Mouse (Mus musculus) kidney, postnatal 14 days (tissue): ENCODE data around the gene Gm13290.
A peak's percentile ranks its signal among the peaks of the same experiment; 100 is the strongest.
"Not testable (repeated sequence)": the region's sequence is repeated elsewhere in the genome, so short reads cannot be mapped to it uniquely, and the experiment has no call there.

ENCODE experiments used
- DNase-seq: peaks from one replicate; pipeline ENCODE4 v3.0.0; 2022; ENCODE audit warnings: mixed read lengths

Gene Gm13290

DNA sequence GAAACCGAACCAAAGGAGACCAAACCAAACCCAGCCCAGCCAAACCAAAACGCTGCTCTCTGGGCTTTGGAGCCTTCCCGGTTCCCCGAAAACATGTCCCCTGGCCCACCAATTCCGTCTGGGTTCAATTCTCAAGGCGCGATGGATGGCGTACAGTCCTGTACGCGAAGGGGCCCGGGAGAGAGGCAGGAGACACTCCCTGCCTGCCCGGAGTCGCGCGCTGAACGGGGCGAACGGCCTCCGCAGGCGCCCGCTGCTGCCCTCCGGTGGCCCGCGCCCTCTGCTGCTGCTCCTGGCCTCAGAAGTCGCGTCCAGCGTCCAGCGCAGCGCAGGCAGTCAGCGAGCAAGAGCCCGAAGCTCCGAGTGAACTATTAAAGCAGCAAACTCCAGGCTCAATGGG, at the start of gene Gm13290:
Gene Gm13290, plus strand, starts transcription at position 301 of the 400 bp plus-strand sequence.
- DNase-seq: not testable (repeated sequence)

DNA sequence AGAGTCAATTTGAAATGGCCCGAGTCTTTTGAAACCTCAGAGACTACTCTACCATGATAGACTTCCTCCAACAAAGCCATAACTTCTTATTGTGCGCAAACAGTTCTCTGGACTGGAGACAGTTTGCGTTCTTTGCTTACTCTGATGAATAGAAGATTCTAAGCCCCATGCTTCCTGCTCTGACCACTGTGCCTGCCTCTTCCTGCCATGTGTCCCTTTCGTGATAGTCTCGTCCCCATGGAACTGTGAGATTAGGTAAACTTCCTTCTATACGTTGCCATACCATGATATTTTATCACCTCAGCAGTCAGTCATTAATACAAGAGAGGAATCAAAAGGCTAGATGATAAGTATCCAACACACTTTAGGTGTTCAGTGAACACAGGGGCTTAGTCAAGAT, 46.9 kb upstream of the Gm13290 start:
- DNase-seq: no peak

DNA sequence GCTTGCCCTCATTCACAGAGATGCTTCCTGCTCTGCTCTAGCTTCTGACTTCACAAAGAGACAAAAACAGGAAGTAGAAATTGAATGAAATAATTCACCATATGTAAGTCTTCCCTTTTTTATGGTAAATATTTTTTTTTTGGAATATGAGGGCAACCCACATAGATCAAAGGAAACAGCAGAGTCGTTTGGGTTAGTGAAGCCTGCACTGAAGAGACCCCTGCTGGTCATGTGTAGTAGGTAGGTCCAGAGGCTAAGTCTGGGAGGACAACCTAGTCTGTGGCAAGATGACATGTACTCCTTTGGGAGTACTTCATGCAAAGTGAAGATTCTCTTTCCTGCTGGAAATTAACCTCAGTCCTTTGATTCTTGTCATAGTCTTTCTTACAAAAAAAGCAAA, 46.3 kb upstream of the Gm13290 start:
- peak; percentile 58 for DNase-seq

DNA sequence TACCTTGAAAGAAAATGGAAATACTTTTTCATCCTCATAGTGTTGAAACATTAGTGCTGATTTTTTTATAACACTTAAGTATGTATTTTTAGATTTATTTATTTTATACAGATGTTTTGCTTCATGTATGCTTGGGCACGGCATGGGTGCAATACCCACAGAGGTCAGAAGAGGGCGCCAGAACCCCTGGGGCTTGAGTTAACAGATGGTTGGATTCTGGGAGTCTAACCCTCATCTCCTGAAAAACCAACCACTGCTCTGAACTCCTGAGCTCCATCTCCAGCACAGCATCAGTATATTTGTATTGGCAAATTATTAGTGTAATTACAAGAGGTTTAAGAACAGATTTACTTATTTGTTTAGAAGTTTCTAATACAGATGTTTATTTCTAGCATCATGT, 35.2 kb upstream of the Gm13290 start:
- DNase-seq: peak; percentile 71

DNA sequence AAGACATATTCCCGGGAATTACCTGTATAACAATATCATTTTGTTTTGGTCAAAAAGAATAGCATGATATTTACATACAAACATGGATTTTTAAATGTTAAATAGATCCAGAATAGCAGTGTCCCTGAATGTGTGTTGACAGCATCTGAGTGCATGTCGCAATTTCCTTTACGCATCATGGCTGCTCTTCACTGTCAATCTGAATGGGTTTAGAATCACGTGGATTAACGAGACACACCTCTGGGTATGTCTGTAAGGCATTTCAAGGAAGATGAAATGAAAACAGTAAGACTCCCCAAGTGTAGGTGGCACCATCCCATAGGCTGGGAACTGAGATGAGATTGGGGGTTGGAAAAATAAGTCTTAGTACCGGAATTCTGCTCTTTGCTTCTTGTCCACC, 34.6 kb upstream of the Gm13290 start:
- DNase-seq: no peak

DNA sequence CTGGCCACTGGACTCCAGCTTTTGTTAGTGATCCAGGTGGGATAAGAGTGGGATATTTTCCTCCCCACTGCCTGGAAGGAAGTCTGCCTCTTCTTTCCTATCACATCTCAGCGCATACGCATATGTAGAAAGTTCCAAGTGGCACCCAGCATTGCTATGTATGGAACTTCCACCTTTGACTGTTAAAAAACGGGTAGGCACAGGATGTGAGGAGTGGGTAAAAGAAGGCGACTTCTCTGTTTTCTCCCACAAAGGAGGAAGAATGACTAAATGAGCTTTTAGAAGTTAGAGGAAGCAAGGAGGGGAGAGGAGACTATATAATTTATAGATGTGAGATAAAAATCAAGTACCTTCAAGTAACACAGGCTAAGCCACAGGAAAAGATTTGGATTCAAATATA, 32.2 kb upstream of the Gm13290 start:
- DNase-seq: no peak

DNA sequence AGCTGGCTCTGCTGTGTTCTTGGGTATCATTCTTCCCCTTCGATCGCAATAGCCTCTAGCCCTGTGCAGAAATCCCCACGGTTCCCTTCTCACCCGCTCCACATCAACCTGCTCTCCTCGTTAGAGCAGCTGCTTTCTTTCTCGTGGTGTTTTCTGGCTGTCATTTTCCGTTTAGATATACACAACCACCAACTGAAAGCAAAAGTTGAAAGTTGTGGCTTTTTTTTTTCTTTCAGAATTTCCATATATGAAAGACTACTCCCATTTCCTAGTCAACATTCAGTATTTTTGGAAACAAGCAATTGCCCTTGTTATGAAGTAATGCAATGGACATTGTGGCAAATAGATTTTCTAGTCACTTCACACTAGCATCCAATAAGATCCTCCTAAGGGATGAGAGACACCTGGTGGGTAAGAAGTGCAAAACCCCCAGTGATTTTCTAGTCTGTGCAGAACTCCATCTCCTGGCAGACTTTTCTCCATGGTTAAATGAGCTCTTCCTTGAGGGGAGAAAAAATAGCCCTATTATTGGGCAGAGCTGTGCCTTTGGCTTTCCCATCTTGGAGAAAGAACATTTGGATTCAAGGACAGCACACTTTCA, 30.8 kb upstream of the Gm13290 start:
- no peak for DNase-seq

DNA sequence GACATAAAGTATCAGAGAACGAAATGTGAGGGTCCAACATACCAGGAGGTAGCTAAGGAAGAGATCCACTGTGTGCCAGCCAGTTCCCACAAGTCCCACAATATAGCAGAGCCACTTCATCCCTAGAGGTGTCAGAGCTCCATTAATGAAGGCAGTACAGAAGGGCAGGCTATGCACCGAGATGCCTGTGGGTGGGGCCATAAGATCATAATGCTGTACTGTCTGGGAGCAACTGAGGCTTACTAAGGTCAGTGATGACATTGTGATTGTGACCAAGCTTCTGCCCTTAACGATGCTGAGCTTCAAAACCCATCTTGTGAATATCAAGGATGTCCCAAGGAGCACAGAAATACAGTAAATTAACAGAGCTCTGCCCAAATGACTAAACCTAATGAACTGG, 29.4 kb upstream of the Gm13290 start:
- DNase-seq: no peak

DNA sequence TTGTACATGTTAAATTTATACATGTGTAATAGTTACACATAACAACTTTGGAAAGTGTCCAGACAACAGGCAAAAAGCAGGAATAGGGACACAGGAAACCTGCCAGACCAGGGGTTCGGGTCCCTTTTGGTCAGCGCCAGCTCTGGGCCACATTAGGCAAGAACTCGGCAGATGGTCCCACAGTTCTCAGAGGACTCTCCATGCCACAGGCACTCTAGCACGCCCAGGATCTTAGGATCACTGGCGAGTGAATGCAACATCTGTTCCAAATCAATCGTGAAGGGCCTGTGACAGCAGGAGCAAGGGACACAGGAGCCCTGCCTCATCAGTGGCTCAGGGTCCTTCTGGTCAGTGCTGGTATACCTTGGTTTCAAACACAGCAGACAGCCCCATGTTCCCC, 23.7 kb upstream of the Gm13290 start:
- no peak for DNase-seq

DNA sequence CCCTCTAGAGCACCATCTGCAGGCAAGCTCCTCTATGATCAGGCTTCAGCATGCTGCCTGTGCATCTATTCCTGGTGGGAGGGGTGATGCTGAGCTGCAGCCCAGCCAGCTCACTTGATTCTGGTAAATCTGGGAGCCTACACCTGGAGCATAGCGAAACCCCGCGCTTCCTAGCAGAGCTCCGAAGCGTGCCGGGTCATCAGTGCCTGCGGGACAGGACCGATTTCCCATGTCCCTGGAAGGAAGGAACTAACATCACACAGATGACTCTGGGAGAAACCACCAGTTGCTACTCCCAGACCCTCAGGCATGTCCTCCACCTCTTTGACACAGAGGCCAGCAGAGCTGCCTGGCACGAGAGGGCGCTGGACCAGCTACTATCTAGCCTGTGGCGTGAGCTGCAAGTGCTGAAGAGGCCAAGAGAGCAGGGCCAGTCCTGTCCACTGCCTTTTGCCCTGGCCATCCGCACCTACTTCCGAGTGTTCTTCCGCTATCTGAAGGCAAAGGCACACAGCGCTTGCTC, 18.8 kb upstream of the Gm13290 start, which contains the start of gene Gm13271:
Gene Gm13271, plus strand, starts transcription at position 51 of the 523 bp plus-strand sequence.
- peak; percentile 53 for DNase-seq

DNA sequence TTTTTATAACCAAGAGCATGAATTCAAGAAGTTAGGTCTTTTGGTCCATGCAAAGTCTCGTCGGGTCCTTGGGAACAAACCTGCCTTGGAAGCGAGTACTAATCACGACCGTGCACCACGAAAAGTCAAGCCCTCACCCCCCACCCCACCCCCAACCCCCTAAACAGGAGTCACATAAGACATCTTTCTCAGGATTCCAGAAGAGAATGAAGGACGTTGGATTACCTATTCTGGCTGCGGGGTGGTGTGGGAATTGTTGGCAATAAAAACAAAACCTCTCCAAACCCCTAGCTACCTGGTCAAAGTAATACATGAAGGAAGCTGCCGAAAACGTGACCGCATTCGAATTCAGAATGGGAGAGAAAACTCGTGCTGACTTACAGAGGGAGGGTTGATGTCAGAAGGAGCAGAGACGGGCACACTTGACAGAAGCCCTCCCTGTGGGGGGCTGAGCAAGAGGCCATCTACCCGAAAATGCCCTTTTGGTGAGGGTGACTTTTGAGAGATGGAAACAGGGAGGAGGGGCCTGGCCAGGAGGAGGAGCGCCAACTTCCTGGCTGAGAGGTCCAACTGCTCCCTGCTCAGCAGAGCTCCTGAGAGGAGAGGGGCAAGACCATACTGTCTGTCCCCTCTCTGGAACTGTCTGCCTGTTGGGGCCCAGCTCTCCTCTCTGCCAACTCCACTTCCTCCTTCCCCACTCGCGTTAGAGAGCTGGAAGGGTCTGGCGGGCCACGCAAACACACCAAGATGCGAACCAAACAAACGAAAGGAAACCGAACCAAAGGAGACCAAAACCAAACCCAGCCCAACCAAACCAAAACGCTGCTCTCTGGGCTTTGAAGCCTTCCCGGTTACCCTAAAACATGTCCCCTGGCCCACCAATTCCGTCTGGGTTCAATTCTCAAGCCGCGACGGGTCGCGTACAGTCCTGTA, 16.8 kb upstream of the Gm13290 start:
- not testable (repeated sequence) for DNase-seq

DNA sequence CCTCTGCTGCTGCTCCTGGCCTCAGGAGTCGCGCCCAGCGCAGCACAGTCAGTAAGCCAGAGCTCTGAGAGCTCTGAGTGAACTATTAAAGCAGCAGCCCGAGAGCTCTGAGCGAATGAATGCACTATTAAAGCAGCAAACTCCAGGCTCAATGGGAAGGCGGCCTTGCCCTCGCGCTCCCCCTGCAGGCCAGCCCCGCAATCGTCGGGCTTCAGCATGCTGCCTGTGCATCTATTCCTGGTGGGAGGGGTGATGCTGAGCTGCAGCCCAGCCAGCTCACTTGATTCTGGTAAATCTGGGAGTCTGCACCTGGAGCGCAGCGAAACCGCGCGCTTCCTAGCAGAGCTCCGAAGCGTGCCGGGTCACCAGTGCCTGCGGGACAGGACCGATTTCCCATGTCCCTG, 16.0 kb upstream of the Gm13290 start:
- peak; percentile 90 for DNase-seq

DNA sequence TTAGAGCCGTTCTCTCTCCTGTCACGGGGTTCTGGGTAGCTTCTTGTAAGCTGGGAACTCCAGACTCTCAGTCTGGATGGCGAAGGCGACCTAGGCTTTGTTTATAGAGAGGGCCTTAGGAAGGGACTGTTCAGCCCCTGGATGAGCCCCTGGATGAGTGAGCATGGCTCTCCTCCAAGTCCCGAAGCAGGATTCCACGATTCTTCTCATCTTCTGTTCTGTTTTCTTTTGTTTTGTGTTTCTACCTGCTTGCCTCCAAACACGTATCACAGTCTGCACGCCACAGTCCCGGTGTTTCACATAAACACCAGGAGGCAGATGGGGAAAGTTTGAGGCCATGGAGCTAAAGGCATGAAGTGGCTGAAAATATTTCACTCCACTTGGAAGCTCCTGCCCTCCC, 14.9 kb upstream of the Gm13290 start:
- not testable (repeated sequence) for DNase-seq

DNA sequence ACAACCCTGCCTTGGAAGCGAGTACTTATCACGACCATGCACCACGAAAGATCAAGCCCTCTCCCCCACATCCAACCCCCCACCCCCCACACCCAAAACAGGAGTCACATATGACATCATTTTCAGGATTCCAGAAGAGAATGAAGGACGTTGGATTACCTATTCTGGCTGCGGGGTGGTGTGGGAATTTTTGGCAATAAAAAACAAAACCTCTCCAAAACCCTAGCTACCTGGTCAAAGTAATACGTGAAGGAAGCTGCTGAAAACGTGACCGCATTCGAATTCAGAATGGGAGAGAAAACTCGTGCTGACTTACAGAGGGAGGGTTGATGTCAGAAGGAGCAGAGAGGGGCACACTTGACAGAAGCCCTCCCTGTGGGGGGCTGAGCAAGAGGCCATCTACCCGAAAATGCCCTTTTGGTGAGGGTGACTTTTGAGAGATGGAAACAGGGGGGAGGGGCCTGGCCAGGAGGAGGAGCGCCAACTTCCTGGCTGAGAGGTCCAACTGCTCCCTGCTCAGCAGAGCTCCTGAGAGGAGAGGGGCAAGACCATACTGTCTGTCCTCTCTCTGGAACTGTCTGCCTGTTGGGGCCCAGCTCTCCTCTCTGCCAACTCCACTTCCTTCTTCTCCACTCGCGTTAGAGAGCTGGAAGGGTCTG, 13.9 kb upstream of the Gm13290 start, which contains the start of gene Gm13283:
Gene Gm13283, plus strand, starts transcription at position 510 of the 659 bp plus-strand sequence.
- peak; percentile 24 for DNase-seq

DNA sequence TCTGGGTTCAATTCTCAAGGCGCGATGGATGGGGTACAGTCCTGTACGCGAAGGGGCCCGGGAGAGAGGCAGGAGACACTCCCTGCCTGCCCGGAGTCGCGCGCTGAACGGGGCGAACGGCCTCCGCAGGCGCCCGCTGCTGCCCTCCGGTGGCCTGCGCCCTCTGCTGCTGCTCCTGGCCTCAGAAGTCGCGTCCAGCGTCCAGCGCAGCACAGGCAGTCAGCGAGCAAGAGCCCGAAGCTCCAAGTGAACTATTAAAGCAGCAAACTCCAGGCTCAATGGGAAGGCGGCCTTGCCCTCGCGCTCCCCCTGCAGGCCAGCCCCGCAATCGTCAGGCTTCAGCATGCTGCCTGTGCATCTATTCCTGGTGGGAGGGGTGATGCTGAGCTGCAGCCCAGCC, 13.2 kb upstream of the Gm13290 start:
- peak; percentile 88 for DNase-seq

DNA sequence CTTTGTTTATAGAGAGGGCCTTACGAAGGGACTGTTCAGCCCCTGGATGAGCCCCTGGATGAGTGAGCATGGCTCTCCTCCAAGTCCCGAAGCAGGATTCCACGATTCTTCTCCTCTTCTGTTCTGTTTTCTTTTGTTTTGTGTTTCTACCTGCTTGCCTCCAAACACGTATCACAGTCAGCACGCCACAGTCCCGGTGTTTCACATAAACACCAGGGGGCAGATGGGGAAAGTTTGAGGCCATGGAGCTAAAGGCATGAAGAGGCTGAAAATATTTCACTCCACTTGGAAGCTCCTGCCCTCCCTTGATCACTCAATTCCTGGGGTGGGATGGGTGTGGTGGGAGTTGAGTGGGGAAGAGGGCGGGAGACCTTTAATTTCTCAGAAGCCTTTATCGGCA, 11.9 kb upstream of the Gm13290 start:
- DNase-seq: peak; percentile 66

DNA sequence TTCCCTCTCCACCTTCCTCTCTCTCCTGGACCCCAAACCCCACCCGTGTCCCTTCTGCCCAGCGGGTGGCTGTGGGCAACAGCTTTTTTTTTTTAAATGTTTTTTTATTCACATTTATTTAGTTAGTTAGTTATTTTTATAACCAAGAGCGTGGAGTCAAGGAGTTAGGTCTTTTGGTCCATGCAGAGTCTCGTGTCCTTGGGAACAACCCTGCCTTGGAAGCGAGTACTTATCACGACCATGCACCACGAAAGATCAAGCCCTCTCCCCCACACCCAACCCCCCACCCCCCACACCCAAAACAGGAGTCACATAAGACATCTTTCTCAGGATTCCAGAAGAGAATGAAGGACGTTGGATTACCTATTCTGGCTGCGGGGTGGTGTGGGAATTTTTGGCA, 11.3 kb upstream of the Gm13290 start:
- peak; percentile 16 for DNase-seq

DNA sequence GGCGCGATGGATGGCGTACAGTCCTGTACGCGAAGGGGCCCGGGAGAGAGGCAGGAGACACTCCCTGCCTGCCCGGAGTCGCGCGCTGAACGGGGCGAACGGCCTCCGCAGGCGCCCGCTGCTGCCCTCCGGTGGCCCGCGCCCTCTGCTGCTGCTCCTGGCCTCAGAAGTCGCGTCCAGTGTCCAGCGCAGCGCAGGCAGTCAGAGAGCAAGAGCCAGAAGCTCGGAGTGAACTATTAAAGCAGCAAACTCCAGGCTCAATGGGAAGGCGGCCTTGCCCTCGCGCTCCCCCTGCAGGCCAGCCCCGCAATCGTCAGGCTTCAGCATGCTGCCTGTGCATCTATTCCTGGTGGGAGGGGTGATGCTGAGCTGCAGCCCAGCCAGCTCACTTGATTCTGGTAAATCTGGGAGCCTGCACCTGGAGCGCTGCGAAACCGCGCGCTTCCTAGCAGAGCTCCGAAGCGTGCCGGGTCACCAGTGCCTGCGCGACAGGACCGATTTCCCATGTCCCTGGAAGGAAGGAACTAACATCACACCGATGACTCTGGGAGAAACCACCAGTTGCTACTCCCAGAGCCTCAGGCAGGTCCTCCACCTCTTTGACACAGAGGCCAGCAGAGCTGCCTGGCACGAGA, 10.1 kb upstream of the Gm13290 start:
- DNase-seq: peak; percentile 78

DNA sequence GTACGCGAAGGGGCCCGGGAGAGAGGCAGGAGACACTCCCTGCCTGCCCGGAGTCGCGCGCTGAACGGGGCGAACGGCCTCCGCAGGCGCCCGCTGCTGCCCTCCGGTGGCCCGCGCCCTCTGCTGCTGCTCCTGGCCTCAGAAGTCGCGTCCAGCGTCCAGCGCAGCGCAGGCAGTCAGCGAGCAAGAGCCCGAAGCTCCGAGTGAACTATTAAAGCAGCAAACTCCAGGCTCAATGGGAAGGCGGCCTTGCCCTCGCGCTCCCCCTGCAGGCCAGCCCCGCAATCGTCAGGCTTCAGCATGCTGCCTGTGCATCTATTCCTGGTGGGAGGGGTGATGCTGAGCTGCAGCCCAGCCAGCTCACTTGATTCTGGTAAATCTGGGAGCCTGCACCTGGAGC, 3.0 kb downstream of the Gm13290 start, which contains the start of gene Gm13289:
Gene Gm13289, plus strand, starts transcription at position 301 of the 400 bp plus-strand sequence.
- DNase-seq: not testable (repeated sequence)

DNA sequence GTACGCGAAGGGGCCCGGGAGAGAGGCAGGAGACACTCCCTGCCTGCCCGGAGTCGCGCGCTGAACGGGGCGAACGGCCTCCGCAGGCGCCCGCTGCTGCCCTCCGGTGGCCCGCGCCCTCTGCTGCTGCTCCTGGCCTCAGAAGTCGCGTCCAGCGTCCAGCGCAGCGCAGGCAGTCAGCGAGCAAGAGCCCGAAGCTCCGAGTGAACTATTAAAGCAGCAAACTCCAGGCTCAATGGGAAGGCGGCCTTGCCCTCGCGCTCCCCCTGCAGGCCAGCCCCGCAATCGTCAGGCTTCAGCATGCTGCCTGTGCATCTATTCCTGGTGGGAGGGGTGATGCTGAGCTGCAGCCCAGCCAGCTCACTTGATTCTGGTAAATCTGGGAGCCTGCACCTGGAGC, 5.9 kb downstream of the Gm13290 start, which contains the start of gene Gm13272:
Gene Gm13272, plus strand, starts transcription at position 301 of the 400 bp plus-strand sequence.
- not testable (repeated sequence) for DNase-seq

DNA sequence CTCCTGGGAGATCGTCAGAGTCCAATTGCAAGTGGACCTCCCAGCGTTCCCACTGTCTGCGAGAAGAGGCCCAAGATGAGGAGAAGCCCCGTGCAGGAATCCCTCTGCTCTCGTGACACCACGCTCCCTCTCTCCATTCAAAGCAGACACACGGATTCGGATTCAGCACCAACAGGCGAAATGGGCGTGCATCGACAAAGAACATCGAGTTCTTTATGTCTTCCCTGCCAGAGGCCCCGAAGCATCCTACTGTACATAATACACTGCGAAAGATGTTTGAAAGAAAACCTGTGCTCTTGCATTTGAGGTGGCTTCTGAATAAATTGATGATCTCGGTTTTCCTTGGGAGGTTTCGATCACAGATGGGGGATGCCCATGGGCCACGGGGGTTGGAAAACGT, 6.7 kb downstream of the Gm13290 start:
- DNase-seq: not testable (repeated sequence)

DNA sequence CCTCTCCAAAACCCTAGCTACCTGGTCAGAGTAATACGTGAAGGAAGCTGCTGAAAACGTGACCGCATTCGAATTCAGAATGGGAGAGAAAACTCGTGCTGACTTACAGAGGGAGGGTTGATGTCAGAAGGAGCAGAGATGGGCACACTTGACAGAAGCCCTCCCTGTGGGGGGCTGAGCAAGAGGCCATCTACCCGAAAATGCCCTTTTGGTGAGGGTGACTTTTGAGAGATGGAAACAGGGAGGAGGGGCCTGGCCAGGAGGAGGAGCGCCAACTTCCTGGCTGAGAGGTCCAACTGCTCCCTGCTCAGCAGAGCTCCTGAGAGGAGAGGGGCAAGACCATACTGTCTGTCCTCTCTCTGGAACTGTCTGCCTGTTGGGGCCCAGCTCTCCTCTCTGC, 8.2 kb downstream of the Gm13290 start, which contains the start of gene Ifnz:
Gene Ifnz, plus strand, starts transcription at position 301 of the 400 bp plus-strand sequence.
- DNase-seq: not testable (repeated sequence)
